Mouse (Mus musculus) forebrain, embryonic 12.5 days (tissue): ENCODE measurements at regions not wholly inside any gene's neighbourhood (a gene's known extent, or its start where the extent isn't known, plus 50 kb on each side); places are given as distances from the start of the nearest gene placed in this dataset.

Source experiments
- ATAC-seq: fragments of 200-750 bp; cut with Nextera tagmentation; 2 replicates; pipeline ENCODE4 v1.8.0; 2017; ENCODE audit warnings: moderate TSS enrichment; ENCODE audit not compliant: low FRiP score
- H3K27ac ChIP-seq: fragments of 300-500 bp; sonication (generic); 2 replicates; pipeline ENCODE4 v1.5.1; 2016; ENCODE audit warnings: mild to moderate bottlenecking
- H3K27me3 ChIP-seq: fragments of 300-500 bp; sonication (generic); 2 replicates; pipeline ENCODE4 v1.6.1; 2016; ENCODE audit warnings: mild to moderate bottlenecking
- H3K36me3 ChIP-seq: fragments of 300-500 bp; sonication (generic); replicated peaks from 2 replicates; pipeline ENCODE4 v1.6.1; 2016; ENCODE audit warnings: mild to moderate bottlenecking
- H3K4me1 ChIP-seq: fragments of 300-500 bp; sonication (generic); 2 replicates; pipeline ENCODE4 v1.6.1; 2016
- H3K4me2 ChIP-seq: fragments of 300-500 bp; sonication (generic); 2 replicates; pipeline ENCODE4 v1.6.1; 2016; ENCODE audit warnings: mild to moderate bottlenecking, moderate library complexity
- H3K4me3 ChIP-seq: fragments of 300-500 bp; sonication (generic); replicated peaks from 2 replicates; pipeline ENCODE4 v1.5.1; 2016; ENCODE audit warnings: mild to moderate bottlenecking
- H3K9ac ChIP-seq: fragments of 300-500 bp; sonication (generic); 2 replicates; pipeline ENCODE4 v1.6.1; 2016; ENCODE audit warnings: mild to moderate bottlenecking
- H3K9me3 ChIP-seq: fragments of 300-500 bp; sonication (generic); 2 replicates; pipeline ENCODE4 v1.6.1; 2016
- whole genome bisulfite sequencing: fragments of 180-500 bp; shearing (Covaris S2); methylation state at CpG from one replicate; pipeline ENCODE4 v1.1.7; 2016; 5-methylcytosine and 5-hydroxymethylcytosine counted together

GRCm38 (mm10) chr12:92251962-92252361, 403.0 kb upstream of the Sel1l start:
- Histone ChIP-seq H3K9me3 (no peaks in the 10 kb centered on the region), H3K27me3 (no peaks in the 10 kb centered on the region), H3K27ac (no peak overlapping the region), H3K9ac (no peak overlapping the region), H3K4me1 (peaks cover 4% of the 10 kb centered on the region), H3K4me2 (no peak overlapping the region), H3K36me3 (no peaks in the 10 kb centered on the region), H3K4me3 (no peak overlapping the region)
- whole genome bisulfite sequencing = 61% methylated on average over 4 of the region's 4 CpGs
- no peak for ATAC-seq

GRCm38 (mm10) chr12:92246790-92247451, 398.0 kb upstream of the Sel1l start:
- H3K4me1 ChIP-seq = peaks cover 6% of the 10 kb centered on the region
- peak overlapping the region; percentile 59 for H3K27ac ChIP-seq
- 11% methylated on average over 6 of the region's 6 CpGs for WGBS
- H3K4me3 ChIP-seq = no peak overlapping the region
- H3K4me2 ChIP-seq = no peak overlapping the region
- no peaks in the 10 kb centered on the region for H3K9me3 ChIP-seq
- H3K27me3 ChIP-seq = no peaks in the 10 kb centered on the region
- no peak overlapping the region for H3K9ac ChIP-seq
- ATAC-seq = peak; percentile 94
- no peaks in the 10 kb centered on the region for H3K36me3 ChIP-seq

- 83% methylated on average over 5 of the region's 5 CpGs for WGBS
- H3K4me1 ChIP-seq = no peaks in the 10 kb centered on the region; the same call in 1 of the 2 replicates
- H3K9ac ChIP-seq = no peak overlapping the region
- no peaks in the 10 kb centered on the region for H3K36me3 ChIP-seq
- no peaks in the 10 kb centered on the region for H3K27me3 ChIP-seq
- no peak for ATAC-seq
- no peak overlapping the region for H3K4me3 ChIP-seq
- no peak overlapping the region for H3K4me2 ChIP-seq
- H3K27ac ChIP-seq = no peak overlapping the region
- no peaks in the 10 kb centered on the region for H3K9me3 ChIP-seq
Measured at GRCm38 (mm10) chr12:92239956-92240699, 391.2 kb upstream of the Sel1l start.

- H3K4me2 ChIP-seq = no peak overlapping the region
- ATAC-seq = no peak
- H3K27me3 ChIP-seq = no peaks in the 10 kb centered on the region
- WGBS = 94% methylated on average over 3 of the region's 3 CpGs
- no peak overlapping the region for H3K4me3 ChIP-seq
- H3K9me3 ChIP-seq = no peaks in the 10 kb centered on the region
- no peak overlapping the region for H3K27ac ChIP-seq
- H3K9ac ChIP-seq = no peak overlapping the region
- no peaks in the 10 kb centered on the region for H3K36me3 ChIP-seq
- no peaks in the 10 kb centered on the region; the same call in 1 of the 2 replicates for H3K4me1 ChIP-seq
Measured at GRCm38 (mm10) chr12:92233650-92234408, 384.9 kb upstream of the Sel1l start.

GRCm38 (mm10) chr12:92228585-92228984, 379.6 kb upstream of the Sel1l start:
- H3K9me3 ChIP-seq = no peaks in the 10 kb centered on the region
- no peaks in the 10 kb centered on the region for H3K27me3 ChIP-seq
- no peak overlapping the region for H3K4me3 ChIP-seq
- no peak overlapping the region for H3K27ac ChIP-seq
- no peak for ATAC-seq
- H3K9ac ChIP-seq = no peak overlapping the region
- 66% methylated on average over 4 of the region's 4 CpGs for WGBS
- H3K4me1 ChIP-seq = no peaks in the 10 kb centered on the region
- H3K4me2 ChIP-seq = no peak overlapping the region
- H3K36me3 ChIP-seq = no peaks in the 10 kb centered on the region

- Histone ChIP-seq H3K4me2 (no peak overlapping the region), H3K4me1 (no peaks in the 10 kb centered on the region), H3K36me3 (no peaks in the 10 kb centered on the region), H3K27ac (no peak overlapping the region), H3K4me3 (no peak overlapping the region), H3K9me3 (peaks cover 5% of the 10 kb centered on the region; the same call in 1 of the 2 replicates), H3K27me3 (no peaks in the 10 kb centered on the region), H3K9ac (no peak overlapping the region)
- 92% methylated on average over 4 of the region's 4 CpGs for WGBS
- no peak for ATAC-seq
Measured at GRCm38 (mm10) chr12:92203351-92203750, 354.4 kb upstream of the Sel1l start.

- peaks cover 5% of the 10 kb centered on the region; the same call in 1 of the 2 replicates for H3K9me3 ChIP-seq
- H3K9ac ChIP-seq = no peak overlapping the region
- H3K27ac ChIP-seq = no peak overlapping the region
- H3K4me2 ChIP-seq = no peak overlapping the region
- H3K36me3 ChIP-seq = no peaks in the 10 kb centered on the region
- H3K4me3 ChIP-seq = no peak overlapping the region
- no peaks in the 10 kb centered on the region for H3K27me3 ChIP-seq
- H3K4me1 ChIP-seq = no peaks in the 10 kb centered on the region
- ATAC-seq = no peak
- 85% methylated on average over 1 of the region's 1 CpGs for WGBS
Measured at GRCm38 (mm10) chr12:92200602-92201001, 351.6 kb upstream of the Sel1l start.

- Histone ChIP-seq H3K9ac (no peak overlapping the region), H3K4me3 (no peak overlapping the region), H3K4me1 (no peaks in the 10 kb centered on the region), H3K27ac (no peak overlapping the region), H3K4me2 (no peak overlapping the region), H3K36me3 (no peaks in the 10 kb centered on the region), H3K27me3 (no peaks in the 10 kb centered on the region), H3K9me3 (no peaks in the 10 kb centered on the region)
- 59% methylated on average over 5 of the region's 5 CpGs for WGBS
- ATAC-seq = no peak
Measured at GRCm38 (mm10) chr12:92198738-92199477, 350.0 kb upstream of the Sel1l start.

GRCm38 (mm10) chr12:92193934-92194685, 345.2 kb upstream of the Sel1l start:
- no peak overlapping the region for H3K9ac ChIP-seq
- ATAC-seq = no peak
- no peaks in the 10 kb centered on the region for H3K9me3 ChIP-seq
- no peak overlapping the region for H3K27ac ChIP-seq
- no peaks in the 10 kb centered on the region for H3K4me1 ChIP-seq
- no peaks in the 10 kb centered on the region for H3K36me3 ChIP-seq
- WGBS = 88% methylated on average over 6 of the region's 6 CpGs
- H3K4me3 ChIP-seq = no peak overlapping the region
- H3K4me2 ChIP-seq = no peak overlapping the region
- no peaks in the 10 kb centered on the region for H3K27me3 ChIP-seq

GRCm38 (mm10) chr12:92193199-92193933, 344.4 kb upstream of the Sel1l start:
- no peak for ATAC-seq
- Histone ChIP-seq H3K36me3 (no peaks in the 10 kb centered on the region), H3K4me3 (no peak overlapping the region), H3K27ac (no peak overlapping the region), H3K27me3 (no peaks in the 10 kb centered on the region), H3K9me3 (no peaks in the 10 kb centered on the region), H3K9ac (no peak overlapping the region), H3K4me2 (no peak overlapping the region), H3K4me1 (no peaks in the 10 kb centered on the region)
- WGBS = 91% methylated on average over 8 of the region's 8 CpGs

GRCm38 (mm10) chr12:92189022-92189421, 340.1 kb upstream of the Sel1l start:
- H3K9ac ChIP-seq = no peak overlapping the region
- no peaks in the 10 kb centered on the region for H3K9me3 ChIP-seq
- no peak overlapping the region for H3K4me3 ChIP-seq
- no peaks in the 10 kb centered on the region for H3K36me3 ChIP-seq
- no peak overlapping the region for H3K4me2 ChIP-seq
- no peak for ATAC-seq
- H3K27ac ChIP-seq = no peak overlapping the region
- H3K4me1 ChIP-seq = no peaks in the 10 kb centered on the region
- H3K27me3 ChIP-seq = no peaks in the 10 kb centered on the region
